Mouse (Mus musculus): ENCODE data around the gene Dll3. TPM values are rescaled to one million over a fixed set of nuclear protein-coding genes. Genes with fewer than 3 reads are reported as not detected.

Gene Dll3
- polyA plus RNA-seq, 1 experiment = 0.41 TPM

GRCm38 (mm10) chr7:28311151-28311925 lies 9.3 kb upstream of the Dll3 start:
- WGBS = 3% methylated on average over 35 of the region's 35 CpGs
- DNase-seq (ENCODE audit: low read depth, low spot score) = no peak

- DNase-seq (ENCODE audit: low read depth, low spot score) = no peak
- 69% methylated on average over 9 of the region's 9 CpGs for WGBS
These were observed 7.7 kb upstream of the Dll3 start for GRCm38 (mm10) chr7:28309737-28310136.

- WGBS = 92% methylated on average over 8 of the region's 8 CpGs
- DNase-seq (ENCODE audit: low read depth, low spot score) = no peak
These were observed 4.2 kb upstream of the Dll3 start for GRCm38 (mm10) chr7:28306216-28306615.

- WGBS = 90% methylated on average over 10 of the region's 10 CpGs
- no peak for DNase-seq (ENCODE audit: low read depth, low spot score)
These were observed 3.6 kb upstream of the Dll3 start for GRCm38 (mm10) chr7:28305641-28306040.

GRCm38 (mm10) chr7:28298837-28299625 lies 3.0 kb downstream of the Dll3 start:
- peak; percentile 22 for DNase-seq (ENCODE audit: low read depth, low spot score)
- WGBS = 17% methylated on average over 43 of the region's 43 CpGs

- DNase-seq (ENCODE audit: low read depth, low spot score) = no peak
- 4% methylated on average over 63 of the region's 63 CpGs for WGBS
These were observed 7.6 kb downstream of the Dll3 start for GRCm38 (mm10) chr7:28294481-28294880.

GRCm38 (mm10) chr7:28290638-28291590 lies 11.1 kb downstream of the Dll3 start, which contains the start of gene Selenov:
Gene Selenov (minus strand): TSS chr7:28291186.
- no peak for DNase-seq (ENCODE audit: low read depth, low spot score)
- 2% methylated on average over 52 of the region's 52 CpGs for WGBS

- WGBS = 5% methylated on average over 18 of the region's 18 CpGs
- no peak for DNase-seq (ENCODE audit: low read depth, low spot score)
These were observed 11.9 kb downstream of the Dll3 start for GRCm38 (mm10) chr7:28290165-28290564.

GRCm38 (mm10) chr7:28280630-28281029 lies 21.4 kb downstream of the Dll3 start:
- no peak for DNase-seq (ENCODE audit: low read depth, low spot score)
- 74% methylated on average over 7 of the region's 7 CpGs for WGBS

GRCm38 (mm10) chr7:28278279-28278652 lies 23.8 kb downstream of the Dll3 start:
- no peak for DNase-seq (ENCODE audit: low read depth, low spot score)

GRCm38 (mm10) chr7:28277615-28278278 lies 24.3 kb downstream of the Dll3 start, which contains the start of gene Eid2b:
Gene Eid2b (plus strand): TSS chr7:28277739.
- 2% methylated on average over 68 of the region's 68 CpGs for WGBS
- DNase-seq (ENCODE audit: low read depth, low spot score) = peak; percentile 82

More at GRCm38 (mm10) chr7:28278279-28278652, 23.8 kb downstream of the Dll3 start:
- 83% methylated on average over 7 of the region's 7 CpGs for WGBS

- 57% methylated on average over 8 of the region's 8 CpGs for WGBS
- no peak for DNase-seq (ENCODE audit: low read depth, low spot score)
These were observed 24.8 kb downstream of the Dll3 start for GRCm38 (mm10) chr7:28277237-28277614.

- 68% methylated on average over 3 of the region's 3 CpGs for WGBS
- DNase-seq (ENCODE audit: low read depth, low spot score) = no peak
These were observed 30.3 kb downstream of the Dll3 start for GRCm38 (mm10) chr7:28271761-28272160.

GRCm38 (mm10) chr7:28269355-28269754 lies 32.7 kb downstream of the Dll3 start:
- DNase-seq (ENCODE audit: low read depth, low spot score) = no peak
- WGBS = 94% methylated on average over 12 of the region's 12 CpGs

- 26% methylated on average over 16 of the region's 16 CpGs for WGBS
- DNase-seq (ENCODE audit: low read depth, low spot score) = no peak
These were observed 33.5 kb downstream of the Dll3 start for GRCm38 (mm10) chr7:28268576-28268975.

GRCm38 (mm10) chr7:28268042-28268531 lies 34.0 kb downstream of the Dll3 start:
- WGBS = 1% methylated on average over 53 of the region's 62 CpGs
- no peak for DNase-seq (ENCODE audit: low read depth, low spot score)

- WGBS = 8% methylated on average over 57 of the region's 57 CpGs
- no peak for DNase-seq (ENCODE audit: low read depth, low spot score)
These were observed 34.7 kb downstream of the Dll3 start, which contains the start of gene Eid2 for GRCm38 (mm10) chr7:28267129-28268041. Gene Eid2 (plus strand): TSS chr7:28267881.

- 84% methylated on average over 13 of the region's 13 CpGs for WGBS
- no peak for DNase-seq (ENCODE audit: low read depth, low spot score)
These were observed 36.6 kb downstream of the Dll3 start for GRCm38 (mm10) chr7:28265391-28265790.
